Mouse (Mus musculus) heart, embryonic 16.5 days (tissue): ENCODE data around the gene Gmds. TPM values are rescaled to one million over a fixed set of nuclear protein-coding genes. Genes with fewer than 3 reads are reported as not detected.

Experiments
- ATAC-seq: fragments of 200-750 bp; cut with Nextera tagmentation; replicated peaks from 2 replicates; pipeline ENCODE4 v1.8.0; 2017; ENCODE audit warnings: moderate number of reproducible peaks; ENCODE audit not compliant: insufficient read depth, low FRiP score; ENCODE audit errors: extremely low read depth
- H3K27ac ChIP-seq: fragments of 300-500 bp; sonication (generic); 2 replicates; pipeline ENCODE4 v1.5.1; 2014; ENCODE audit warnings: mild to moderate bottlenecking, low read length, control low read depth, moderate library complexity
- H3K27me3 ChIP-seq: fragments of 300-500 bp; sonication (generic); 2 replicates; pipeline ENCODE4 v1.6.1; 2014; ENCODE audit warnings: low read length, mixed read lengths; ENCODE audit not compliant: control insufficient read depth, insufficient read depth
- H3K36me3 ChIP-seq: fragments of 300-500 bp; sonication (generic); 2 replicates; pipeline ENCODE4 v1.6.1; 2014; ENCODE audit not compliant: control insufficient read depth, insufficient read depth
- H3K4me1 ChIP-seq: fragments of 300-500 bp; sonication (generic); 2 replicates; pipeline ENCODE4 v1.6.1; 2014; ENCODE audit warnings: low read length, mixed read lengths; ENCODE audit not compliant: control insufficient read depth, insufficient read depth
- H3K4me2 ChIP-seq: fragments of 300-500 bp; sonication (generic); 2 replicates; pipeline ENCODE4 v1.6.1; 2014; ENCODE audit warnings: low read depth, mild to moderate bottlenecking, control low read depth, low read length
- H3K4me3 ChIP-seq: fragments of 300-500 bp; sonication (generic); 2 replicates; pipeline ENCODE4 v1.5.1; 2014; ENCODE audit warnings: mild to moderate bottlenecking, control low read depth, low read length
- H3K9ac ChIP-seq: fragments of 300-500 bp; sonication (generic); 2 replicates; pipeline ENCODE4 v1.6.1; 2014; ENCODE audit warnings: low read length, control low read depth
- H3K9me3 ChIP-seq: fragments of 300-500 bp; sonication (generic); replicated peaks from 2 replicates; pipeline ENCODE4 v1.6.1; 2016; ENCODE audit warnings: low read length; ENCODE audit not compliant: control insufficient read depth
- WGBS: fragments of 180-500 bp; shearing (Covaris S2); extraction: QIAGEN DNeasy Blood & Tissue Kit; methylation state at CpG from one replicate; pipeline ENCODE4 v1.1.7; 2014; 5-methylcytosine and 5-hydroxymethylcytosine counted together
- polyA plus RNA-seq: library from polyadenylated mRNA; unstranded; fragments of >200 nt; fragmentation: Nextera tagmentation; extraction: Ambion mirVana; gene quantifications from 2 replicates; pipeline ENCODE4 v1.2.1, GENCODE M21; 2015

Gmds gene
- polyA plus RNA-seq, 1 experiment from 2014 or later, result 21.8 TPM

GRCm38 (mm10) chr13:32036902-32037301, 301.6 kb downstream of the Gmds start:
- Histone ChIP-seq H3K27me3 (no peaks in the 10 kb centered on the region), H3K9ac (no peak overlapping the region), H3K27ac (no peak overlapping the region), H3K4me3 (no peak overlapping the region), H3K4me2 (no peak overlapping the region), H3K4me1 (no peaks in the 10 kb centered on the region), H3K9me3 (no peaks in the 10 kb centered on the region), H3K36me3 (no peaks in the 10 kb centered on the region)
- 74% methylated on average over 5 of the region's 5 CpGs for WGBS
- no peak for ATAC-seq

GRCm38 (mm10) chr13:32034799-32035448, 303.6 kb downstream of the Gmds start:
- Histone ChIP-seq H3K9ac (no peak overlapping the region), H3K4me1 (no peaks in the 10 kb centered on the region), H3K9me3 (no peaks in the 10 kb centered on the region), H3K27me3 (no peaks in the 10 kb centered on the region), H3K4me2 (no peak overlapping the region), H3K36me3 (no peaks in the 10 kb centered on the region), H3K27ac (no peak overlapping the region), H3K4me3 (no peak overlapping the region)
- 83% methylated on average over 6 of the region's 6 CpGs for WGBS
- no peak for ATAC-seq

GRCm38 (mm10) chr13:32034139-32034538, 304.4 kb downstream of the Gmds start:
- WGBS, result 82% methylated on average over 8 of the region's 8 CpGs
- Histone ChIP-seq H3K36me3 (no peaks in the 10 kb centered on the region), H3K9me3 (no peaks in the 10 kb centered on the region), H3K27me3 (no peaks in the 10 kb centered on the region), H3K4me2 (no peak overlapping the region), H3K4me3 (no peak overlapping the region), H3K27ac (no peak overlapping the region), H3K9ac (no peak overlapping the region), H3K4me1 (no peaks in the 10 kb centered on the region)
- no peak for ATAC-seq

GRCm38 (mm10) chr13:32026226-32026975, 312.1 kb downstream of the Gmds start:
- no peaks in the 10 kb centered on the region for H3K9me3 ChIP-seq
- H3K9ac ChIP-seq, result no peak overlapping the region
- WGBS, result 88% methylated on average over 6 of the region's 6 CpGs
- no peak overlapping the region for H3K4me3 ChIP-seq
- H3K36me3 ChIP-seq, result no peaks in the 10 kb centered on the region
- H3K27ac ChIP-seq, result no peak overlapping the region
- no peak for ATAC-seq
- no peaks in the 10 kb centered on the region for H3K27me3 ChIP-seq
- no peak overlapping the region for H3K4me2 ChIP-seq
- no peaks in the 10 kb centered on the region; the same call in 1 of the 2 replicates for H3K4me1 ChIP-seq

GRCm38 (mm10) chr13:32024822-32025221, 313.7 kb downstream of the Gmds start:
- H3K27ac ChIP-seq, result no peak overlapping the region
- H3K4me2 ChIP-seq, result no peak overlapping the region
- no peak overlapping the region for H3K4me3 ChIP-seq
- H3K4me1 ChIP-seq, result peaks cover 2% of the 10 kb centered on the region; the same call in 1 of the 2 replicates
- H3K9ac ChIP-seq, result no peak overlapping the region
- no peaks in the 10 kb centered on the region for H3K9me3 ChIP-seq
- no peaks in the 10 kb centered on the region for H3K36me3 ChIP-seq
- no peak for ATAC-seq
- H3K27me3 ChIP-seq, result no peaks in the 10 kb centered on the region

GRCm38 (mm10) chr13:32020455-32021249, 317.9 kb downstream of the Gmds start:
- Histone ChIP-seq H3K36me3 (no peaks in the 10 kb centered on the region), H3K4me2 (no peak overlapping the region), H3K27me3 (no peaks in the 10 kb centered on the region), H3K9me3 (no peaks in the 10 kb centered on the region), H3K4me1 (peaks cover 16% of the 10 kb centered on the region), H3K9ac (no peak overlapping the region), H3K27ac (no peak overlapping the region), H3K4me3 (no peak overlapping the region)
- ATAC-seq, result no peak
- 63% methylated on average over 6 of the region's 6 CpGs for WGBS

GRCm38 (mm10) chr13:32019256-32019620, 319.3 kb downstream of the Gmds start:
- Histone ChIP-seq H3K27ac (peak overlapping the region; percentile 25; the same call in 1 of the 2 replicates), H3K4me3 (no peak overlapping the region), H3K9me3 (no peaks in the 10 kb centered on the region), H3K27me3 (no peaks in the 10 kb centered on the region), H3K9ac (no peak overlapping the region), H3K4me1 (peaks cover 16% of the 10 kb centered on the region), H3K4me2 (no peak overlapping the region), H3K36me3 (no peaks in the 10 kb centered on the region)
- ATAC-seq, result peak; percentile 32; the same call in 1 of the 2 replicates

- H3K4me2 ChIP-seq, result no peak overlapping the region
- no peak overlapping the region for H3K4me3 ChIP-seq
- H3K9me3 ChIP-seq, result no peaks in the 10 kb centered on the region
- peaks cover 16% of the 10 kb centered on the region for H3K4me1 ChIP-seq
- H3K27ac ChIP-seq, result peak overlapping the region; percentile 25
- H3K9ac ChIP-seq, result no peak overlapping the region
- ATAC-seq, result peak; percentile 93
- no peaks in the 10 kb centered on the region for H3K27me3 ChIP-seq
- WGBS, result 29% methylated on average over 4 of the region's 4 CpGs
- no peaks in the 10 kb centered on the region for H3K36me3 ChIP-seq
Observed at GRCm38 (mm10) chr13:32018518-32019255, 319.9 kb downstream of the Gmds start.
